Mouse (Mus musculus): ENCODE results near the gene Arhgap36. TPM values are rescaled to one million over a fixed set of nuclear protein-coding genes. Genes with fewer than 3 reads are reported as not detected.

The Arhgap36 gene
- polyA plus RNA-seq (2015; fragmentation: Illumina TruSeq; extraction: RNeasy Lipid Tissue Mini Kit (QIAGEN cat#74804); ENCODE audit: insufficient read depth, low replicate concordance), result not detected

DNA sequence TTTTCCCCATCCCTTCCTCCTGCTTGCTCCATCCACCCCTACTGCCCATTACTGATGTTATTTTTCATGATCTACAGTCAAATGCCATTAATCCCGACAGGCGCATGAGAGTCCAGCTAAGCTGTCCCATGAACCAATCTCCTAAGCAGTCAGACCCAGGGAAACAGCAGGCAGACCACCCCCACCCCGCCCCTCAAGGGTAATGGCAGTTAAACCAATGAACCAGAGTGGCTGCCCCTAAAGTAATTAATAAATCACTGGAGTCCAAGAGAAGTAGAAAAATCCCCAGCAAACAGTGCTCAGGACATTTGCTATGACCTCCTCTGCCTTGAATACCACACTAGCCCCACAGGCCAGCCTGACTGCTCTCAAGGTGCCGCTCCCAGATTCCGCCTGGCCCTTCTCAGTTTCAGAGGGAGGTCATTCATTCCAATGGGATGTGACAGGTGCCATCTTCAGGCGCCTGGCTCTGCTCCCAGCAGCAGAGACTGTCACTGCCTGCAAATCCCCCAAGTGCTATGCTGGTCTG is at the start of gene Arhgap36:
Gene Arhgap36 (plus strand): TSS at position 504 of the 529 bp plus-strand sequence.

Other genes with a start within 250 kb of the Arhgap36 start
- gene Enox2, start 175.7 kb upstream of the Arhgap36 start, polyA plus RNA-seq (2015; fragmentation: Illumina TruSeq; extraction: RNeasy Lipid Tissue Mini Kit (QIAGEN cat#74804); ENCODE audit: insufficient read depth, low replicate concordance), result 22.3 TPM
- not detected for gene Olfr1320, start 208.4 kb downstream of the Arhgap36 start, polyA plus RNA-seq (2015; fragmentation: Illumina TruSeq; extraction: RNeasy Lipid Tissue Mini Kit (QIAGEN cat#74804); ENCODE audit: insufficient read depth, low replicate concordance)